Mouse (Mus musculus): ENCODE results near the gene 2310034C09Rik.
"Not testable (repeated sequence)": the region's sequence is repeated elsewhere in the genome, so short reads cannot be mapped to it uniquely, and the experiment has no call there.

DNA sequence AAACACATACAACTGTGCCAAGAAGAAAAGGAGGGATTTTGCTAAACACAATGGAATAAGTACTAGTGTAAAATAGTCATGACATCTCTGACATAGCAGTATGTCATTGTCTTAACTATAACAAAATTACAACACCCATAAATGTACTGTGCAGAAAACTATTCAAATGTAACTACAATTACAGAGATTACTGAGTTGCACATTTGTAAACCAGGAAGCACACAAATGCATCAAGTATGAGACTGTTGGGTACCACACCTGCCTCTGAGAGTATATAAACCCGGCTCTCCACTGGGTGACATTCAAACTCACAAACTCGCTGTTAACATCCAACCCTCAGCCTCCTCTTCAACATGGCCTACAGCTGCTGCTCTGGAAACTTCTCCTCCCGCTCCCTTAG, at the start of gene 2310034C09Rik:
- TF ChIP-seq CTCF (IDR thresholded peaks at IDR 0.05; ENCODE audit: low read depth, low read length); POLR2A (IDR thresholded peaks at IDR 0.05; ENCODE audit: borderline replicate concordance, low read depth, low read length): not testable (repeated sequence)

Measured in bone marrow macrophage, adult 2 months (primary cell).